Mouse (Mus musculus): Measurements from ENCODE around the gene Ccdc102a. TPM values are rescaled to one million over a fixed set of nuclear protein-coding genes. Genes with fewer than 3 reads are reported as not detected.
"Not testable (repeated sequence)": the region's sequence is repeated elsewhere in the genome, so short reads cannot be mapped to it uniquely, and the experiment has no call there.

Gene Ccdc102a
- total RNA-seq, 2 experiments from 2014 or later, result 1.5 TPM; not detected in 1

GRCm38 (mm10) chr8:94876197-94876730 is 41.6 kb downstream of the Ccdc102a start, which contains the start of gene Dok4:
Gene Dok4 (minus strand): TSS chr8:94876330.
- peak; percentile 77 for ATAC-seq (replicated peaks; ENCODE audit: poor library complexity, severe bottlenecking)

- ATAC-seq (replicated peaks; ENCODE audit: poor library complexity, severe bottlenecking), result peak; percentile 2; the same call in 1 of the 2 replicates
Measured at GRCm38 (mm10) chr8:94875871-94876150, 42.1 kb downstream of the Ccdc102a start.

GRCm38 (mm10) chr8:94875096-94875870 is 42.6 kb downstream of the Ccdc102a start:
- ATAC-seq (replicated peaks; ENCODE audit: poor library complexity, severe bottlenecking), result no peak

- ATAC-seq (replicated peaks; ENCODE audit: poor library complexity, severe bottlenecking), result peak; percentile 42
Measured at GRCm38 (mm10) chr8:94874358-94874757, 43.5 kb downstream of the Ccdc102a start.

GRCm38 (mm10) chr8:94872576-94872975 is 45.3 kb downstream of the Ccdc102a start:
- no peak for ATAC-seq (replicated peaks; ENCODE audit: poor library complexity, severe bottlenecking)

GRCm38 (mm10) chr8:94872156-94872555 is 45.7 kb downstream of the Ccdc102a start:
- no peak for ATAC-seq (replicated peaks; ENCODE audit: poor library complexity, severe bottlenecking)

- ATAC-seq (replicated peaks; ENCODE audit: poor library complexity, severe bottlenecking), result peak; percentile 16
Measured at GRCm38 (mm10) chr8:94871108-94871894, 46.6 kb downstream of the Ccdc102a start.

- ATAC-seq (replicated peaks; ENCODE audit: poor library complexity, severe bottlenecking), result peak; percentile 55
Measured at GRCm38 (mm10) chr8:94870474-94871107, 47.3 kb downstream of the Ccdc102a start.

- no peak for ATAC-seq (replicated peaks; ENCODE audit: poor library complexity, severe bottlenecking)
Measured at GRCm38 (mm10) chr8:94870003-94870402, 47.9 kb downstream of the Ccdc102a start.

GRCm38 (mm10) chr8:94869146-94869545 is 48.8 kb downstream of the Ccdc102a start:
- ATAC-seq (replicated peaks; ENCODE audit: poor library complexity, severe bottlenecking), result no peak

- ATAC-seq (replicated peaks; ENCODE audit: poor library complexity, severe bottlenecking), result no peak
Measured at GRCm38 (mm10) chr8:94866921-94867320, 51.0 kb downstream of the Ccdc102a start.

GRCm38 (mm10) chr8:94865292-94865691 is 52.6 kb downstream of the Ccdc102a start:
- no peak for ATAC-seq (replicated peaks; ENCODE audit: poor library complexity, severe bottlenecking)

- ATAC-seq (replicated peaks; ENCODE audit: poor library complexity, severe bottlenecking), result no peak
Measured at GRCm38 (mm10) chr8:94863897-94864673, 53.8 kb downstream of the Ccdc102a start.

GRCm38 (mm10) chr8:94862487-94863220 is 55.2 kb downstream of the Ccdc102a start:
- no peak for ATAC-seq (replicated peaks; ENCODE audit: poor library complexity, severe bottlenecking)

GRCm38 (mm10) chr8:94861352-94861910 is 56.5 kb downstream of the Ccdc102a start:
- ATAC-seq (replicated peaks; ENCODE audit: poor library complexity, severe bottlenecking), result peak; percentile 55

- ATAC-seq (replicated peaks; ENCODE audit: poor library complexity, severe bottlenecking), result peak; percentile 86
Measured at GRCm38 (mm10) chr8:94857346-94858173, 60.3 kb downstream of the Ccdc102a start, which contains the start of gene Polr2c. Gene Polr2c (plus strand): TSS chr8:94857450.

GRCm38 (mm10) chr8:94857011-94857345 is 60.9 kb downstream of the Ccdc102a start:
- peak; percentile 21 for ATAC-seq (replicated peaks; ENCODE audit: poor library complexity, severe bottlenecking)

GRCm38 (mm10) chr8:94854761-94855160 is 63.1 kb downstream of the Ccdc102a start:
- not testable (repeated sequence) for ATAC-seq (replicated peaks; ENCODE audit: poor library complexity, severe bottlenecking)

All from granulocyte monocyte progenitor cell, adult 5-6 weeks (primary cell).